Mouse (Mus musculus) MEL (cell line): ENCODE data around the gene Dtx3. TPM values are rescaled to one million over a fixed set of nuclear protein-coding genes. Genes with fewer than 3 reads are reported as not detected.

Source experiments
- DNase-seq: peaks from one replicate; pipeline ENCODE4 v3.0.0; 2011; ENCODE audit warnings: low read depth, low spot score
- H3K27ac ChIP-seq: 2 replicates; pipeline ENCODE4 v1.5.1; 2012; ENCODE audit warnings: low read depth, mild to moderate bottlenecking, control low read depth, low read length, moderate library complexity; ENCODE audit not compliant: control insufficient read depth
- H3K27me3 ChIP-seq, 2 experiments: fragments of 150-350 bp in 1 of 2; sonication (generic) in 1 of 2; 2 replicates each; pipeline ENCODE4 v1.6.1; 2012; ENCODE audit warnings: low read length in 2 of 2, mild to moderate bottlenecking in 2 of 2, improper control_type of control experiment in 1 of 2, moderate library complexity in 1 of 2; ENCODE audit not compliant: insufficient read depth in 2 of 2, control insufficient read depth in 1 of 2
- H3K36me3 ChIP-seq, 2 experiments: 2 replicates each; pipeline ENCODE4 v1.6.1; 2012 to 2014; ENCODE audit warnings: low read length in 2 of 2, improper control_type of control experiment in 1 of 2, inconsistent platforms in 1 of 2, mild to moderate bottlenecking in 1 of 2; ENCODE audit not compliant: insufficient read depth in 2 of 2, control insufficient read depth in 1 of 2
- H3K4me1 ChIP-seq, 2 experiments: fragments of 150-350 bp in 1 of 2; sonication (generic) in 1 of 2; 2 replicates each; pipeline ENCODE4 v1.6.1; 2012; ENCODE audit warnings: low read length in 2 of 2, improper control_type of control experiment in 1 of 2, mild to moderate bottlenecking in 1 of 2; ENCODE audit not compliant: insufficient read depth in 2 of 2, control insufficient read depth in 1 of 2
- H3K4me3 ChIP-seq, 2 experiments: fragments of 150-350 bp in 1 of 2; sonication (generic) in 1 of 2; 2 replicates each; pipeline ENCODE4 v1.5.1; 2012; ENCODE audit warnings: low read depth in 2 of 2, low read length in 2 of 2, mild to moderate bottlenecking in 2 of 2, moderate library complexity in 2 of 2, control low read depth in 1 of 2, improper control_type of control experiment in 1 of 2; ENCODE audit not compliant: control insufficient read depth in 1 of 2, insufficient read depth in 1 of 2
- H3K79me2 ChIP-seq: 2 replicates; pipeline ENCODE4 v1.6.1; 2012; ENCODE audit warnings: mild to moderate bottlenecking, low read length, moderate library complexity; ENCODE audit not compliant: control insufficient read depth, poor library complexity, insufficient read depth
- H3K9ac ChIP-seq: 2 replicates; pipeline ENCODE4 v1.6.1; 2012; ENCODE audit warnings: low read depth, mild to moderate bottlenecking, control low read depth, low read length, moderate library complexity; ENCODE audit not compliant: control insufficient read depth, poor library complexity, severe bottlenecking
- H3K9me3 ChIP-seq: fragments of 150-350 bp; sonication (generic); replicated peaks from 2 replicates; pipeline ENCODE4 v1.6.1; 2012; ENCODE audit warnings: mild to moderate bottlenecking, low read length, improper control_type of control experiment, moderate library complexity; ENCODE audit not compliant: insufficient read depth
- BHLHE40 ChIP-seq: IDR thresholded peaks from 2 replicates; pipeline ENCODE4 v1.6.1; 2012; ENCODE audit warnings: low read depth, mild to moderate bottlenecking, inconsistent platforms, low read length, improper control_type of control experiment, borderline replicate concordance
- CHD2 ChIP-seq: IDR thresholded peaks from 2 replicates; pipeline ENCODE4 v1.6.1; 2011; ENCODE audit warnings: low read length, improper control_type of control experiment
- E2F4 ChIP-seq: IDR thresholded peaks from 2 replicates; pipeline ENCODE4 v1.6.1; 2011; ENCODE audit warnings: low read depth, low read length, improper control_type of control experiment, borderline replicate concordance
- ELF1 ChIP-seq: IDR thresholded peaks from 2 replicates; pipeline ENCODE4 v1.6.1; 2014; ENCODE audit warnings: low read depth, mild to moderate bottlenecking, inconsistent platforms, low read length, improper control_type of control experiment, moderate library complexity
- GABPA ChIP-seq: IDR thresholded peaks from 2 replicates; pipeline ENCODE4 v1.6.1; 2012; ENCODE audit warnings: low read depth, mild to moderate bottlenecking, inconsistent platforms, low read length, improper control_type of control experiment, moderate library complexity
- JUND ChIP-seq: IDR thresholded peaks from 2 replicates; pipeline ENCODE4 v1.6.1; 2011; ENCODE audit warnings: low read depth, mild to moderate bottlenecking, improper control_type of control experiment, low read length
- KAT2A ChIP-seq: conservative IDR thresholded peaks from 2 replicates; pipeline ENCODE4 v1.6.1; 2012; ENCODE audit warnings: low read depth, low read length, improper control_type of control experiment, inconsistent platforms
- MAFK ChIP-seq: IDR thresholded peaks from 2 replicates; pipeline ENCODE4 v1.6.1; 2011; ENCODE audit warnings: low read depth, mild to moderate bottlenecking, low read length, improper control_type of control experiment, borderline replicate concordance
- POLR2A ChIP-seq, 2 experiments: IDR thresholded peaks; 2 replicates each; pipeline ENCODE4 v1.6.1; 2011 to 2012; ENCODE audit warnings: low read length in 2 of 2, mild to moderate bottlenecking in 2 of 2, control low read depth in 1 of 2, improper control_type of control experiment in 1 of 2, low read depth in 1 of 2, moderate library complexity in 1 of 2; ENCODE audit not compliant: control insufficient read depth in 1 of 2, insufficient read depth in 1 of 2, poor library complexity in 1 of 2
- POLR2AphosphoS2 ChIP-seq: IDR thresholded peaks from 2 replicates; pipeline ENCODE4 v1.6.1; 2011; ENCODE audit warnings: low read length, improper control_type of control experiment
- SIN3A ChIP-seq: IDR thresholded peaks from 2 replicates; pipeline ENCODE4 v1.6.1; 2012; ENCODE audit warnings: low read length, improper control_type of control experiment, inconsistent platforms
- SMC3 ChIP-seq: IDR thresholded peaks from 2 replicates; pipeline ENCODE4 v1.6.1; 2011; ENCODE audit warnings: low read depth, low read length, improper control_type of control experiment
- TBP ChIP-seq: IDR thresholded peaks from 2 replicates; pipeline ENCODE4 v1.8.0; 2011; ENCODE audit warnings: low read depth, low read length, improper control_type of control experiment
- TCF12 ChIP-seq: IDR thresholded peaks from 2 replicates; pipeline ENCODE4 v1.6.1; 2014; ENCODE audit warnings: low read depth, mild to moderate bottlenecking, inconsistent platforms, low read length, improper control_type of control experiment, moderate library complexity
- ZKSCAN1 ChIP-seq: IDR thresholded peaks from 2 replicates; pipeline ENCODE4 v1.6.1; 2012; ENCODE audit warnings: low read depth, mild to moderate bottlenecking, inconsistent platforms, low read length, improper control_type of control experiment, moderate library complexity
- ZMIZ1 ChIP-seq: IDR thresholded peaks from 2 replicates; pipeline ENCODE4 v1.6.1; 2012; ENCODE audit warnings: low read depth, mild to moderate bottlenecking, inconsistent platforms, low read length, improper control_type of control experiment, moderate library complexity
- polyA plus RNA-seq, 2 experiments: library from polyadenylated mRNA; stranded (reverse) in 1 of 2; unstranded in 1 of 2; fragments of >175 nt in 1 of 2; fragments of >200 nt in 1 of 2; gene quantifications; 2 replicates each; pipeline versions ENCODE4 v1.2.1 to v1.2.4; 2012; ENCODE audit warnings: low replicate concordance in 2 of 2, low read depth in 1 of 2; ENCODE audit not compliant: insufficient read length in 2 of 2, insufficient read depth in 1 of 2, missing spikeins in 1 of 2
- total RNA-seq: library from RNA; depleted of rRNA; stranded (reverse); fragments of 300-350 nt; gene quantifications from 2 replicates; pipeline ENCODE4 v1.2.3, GENCODE M21; 2012

The Dtx3 gene
- total and polyA plus RNA-seq, 3 experiments: 30.5 to 107 TPM; not detected in 1

GRCm38 (mm10) chr10:127188465-127189115, 6.9 kb downstream of the Dtx3 start:
- DNase-seq: peak; percentile 82
- Histone ChIP-seq H3K79me2 (peaks cover 7% of the 10 kb centered on the region; the same call in 1 of the 2 replicates), H3K27me3 (no peaks in the 10 kb centered on the region), H3K4me1 (peaks cover 2 to 31% of the 10 kb centered on the region in 2 experiments; a peak in 3 of 4 replicates), H3K9ac (peak overlapping the region; percentile 88), H3K4me3 (peak overlapping the region; percentile 82 to 96), H3K9me3 (no peaks in the 10 kb centered on the region), H3K27ac (peak overlapping the region; percentile 96), H3K36me3 (peaks cover 0 to 27% of the 10 kb centered on the region in 2 experiments; a peak in 2 of 4 replicates)
- TF ChIP-seq POLR2A (IDR thresholded peaks at IDR 0.05; ENCODE audit: control insufficient read depth in 1 of 2, insufficient read depth in 1 of 2, low read depth in 1 of 2, low read length in 2 of 2, poor library complexity in 1 of 2) (peak; percentile 41 to 60; a peak in 2 of 4 replicates), GABPA (no peak), KAT2A (no peak), POLR2AphosphoS2 (no peak), SMC3 (no peak), TCF12 (peak; percentile 36), ZMIZ1 (no peak), ELF1 (no peak)

- Histone ChIP-seq H3K9me3 (no peaks in the 10 kb centered on the region), H3K4me1 (peaks cover 2 to 29% of the 10 kb centered on the region in 2 experiments; a peak in 3 of 4 replicates), H3K9ac (peak overlapping the region; percentile 88), H3K4me3 (peak overlapping the region; percentile 82 to 96), H3K27me3 (no peaks in the 10 kb centered on the region), H3K36me3 (peaks cover 0 to 22% of the 10 kb centered on the region in 2 experiments; a peak in 2 of 4 replicates), H3K27ac (no peak overlapping the region), H3K79me2 (peaks cover 7% of the 10 kb centered on the region; the same call in 1 of the 2 replicates)
- DNase-seq: no peak
- TF ChIP-seq SIN3A: no peak
- TF ChIP-seq E2F4: no peak
- no peak for TF ChIP-seq TBP
- no peak for TF ChIP-seq JUND
- no peak for TF ChIP-seq BHLHE40
- no peak for TF ChIP-seq MAFK
- no peak for TF ChIP-seq CHD2
- no peak for TF ChIP-seq ZKSCAN1
- TF ChIP-seq TCF12: no peak
Measured at GRCm38 (mm10) chr10:127188079-127188453, 7.5 kb downstream of the Dtx3 start.
